Mouse (Mus musculus) kidney, postnatal 0 days (tissue): Measurements from ENCODE around the gene Tmem253. TPM values are rescaled to one million over a fixed set of nuclear protein-coding genes. Genes with fewer than 3 reads are reported as not detected.

Experiments
- ATAC-seq: fragments of 200-750 bp; cut with Nextera tagmentation; replicated peaks from 2 replicates; pipeline ENCODE4 v1.8.0; 2017; ENCODE audit warnings: low read depth, moderate number of reproducible peaks, moderate TSS enrichment, moderate library complexity; ENCODE audit not compliant: low FRiP score
- DNase-seq: peaks from one replicate; pipeline ENCODE4 v3.0.0-alpha.2; 2016; ENCODE audit warnings: low spot score
- H3K27ac ChIP-seq: fragments of 300-500 bp; sonication (generic); 2 replicates; pipeline ENCODE4 v1.5.1; 2014; ENCODE audit warnings: mild to moderate bottlenecking
- H3K27me3 ChIP-seq: fragments of 300-500 bp; sonication (generic); 2 replicates; pipeline ENCODE4 v1.6.1; 2014; ENCODE audit warnings: low read length, mixed read lengths; ENCODE audit not compliant: insufficient read depth
- H3K36me3 ChIP-seq: fragments of 300-500 bp; sonication (generic); 2 replicates; pipeline ENCODE4 v1.6.1; 2014; ENCODE audit warnings: low read length, mixed read lengths; ENCODE audit not compliant: insufficient read depth
- H3K4me1 ChIP-seq: fragments of 300-500 bp; sonication (generic); replicated peaks from 2 replicates; pipeline ENCODE4 v1.6.1; 2014; ENCODE audit warnings: antibody characterized with exemption, low read length, mixed read lengths; ENCODE audit not compliant: insufficient read depth
- H3K4me2 ChIP-seq: fragments of 300-500 bp; sonication (generic); 2 replicates; pipeline ENCODE4 v1.6.1; 2014; ENCODE audit warnings: mild to moderate bottlenecking, low read length, moderate library complexity, mixed read lengths
- H3K4me3 ChIP-seq: fragments of 300-500 bp; sonication (generic); replicated peaks from 2 replicates; pipeline ENCODE4 v1.5.1; 2014; ENCODE audit warnings: low read depth, low read length
- H3K9ac ChIP-seq: fragments of 300-500 bp; sonication (generic); 2 replicates; pipeline ENCODE4 v1.6.1; 2014; ENCODE audit warnings: low read depth, low read length
- H3K9me3 ChIP-seq: fragments of 300-500 bp; sonication (generic); replicated peaks from 2 replicates; pipeline ENCODE4 v1.6.1; 2016; ENCODE audit warnings: low read length, inconsistent platforms, mixed read lengths
- CTCF ChIP-seq: IDR thresholded peaks from 2 replicates; pipeline ENCODE4 v1.5.1; 2016; ENCODE audit warnings: antibody characterized with exemption, low read depth, mild to moderate bottlenecking, moderate library complexity
- WGBS: fragments of 180-500 bp; shearing (Covaris S2); extraction: QIAGEN DNeasy Blood & Tissue Kit; methylation state at CpG from one replicate; pipeline ENCODE4 v1.1.7; 2014; 5-methylcytosine and 5-hydroxymethylcytosine counted together
- polyA plus RNA-seq: library from polyadenylated mRNA; unstranded; fragments of >200 nt; fragmentation: Nextera tagmentation; extraction: Ambion mirVana; gene quantifications from 2 replicates; pipeline ENCODE4 v1.2.1, GENCODE M21; 2015

Tmem253 gene
- polyA plus RNA-seq, 1 experiment from 2014 or later, result 2.3 TPM

DNA sequence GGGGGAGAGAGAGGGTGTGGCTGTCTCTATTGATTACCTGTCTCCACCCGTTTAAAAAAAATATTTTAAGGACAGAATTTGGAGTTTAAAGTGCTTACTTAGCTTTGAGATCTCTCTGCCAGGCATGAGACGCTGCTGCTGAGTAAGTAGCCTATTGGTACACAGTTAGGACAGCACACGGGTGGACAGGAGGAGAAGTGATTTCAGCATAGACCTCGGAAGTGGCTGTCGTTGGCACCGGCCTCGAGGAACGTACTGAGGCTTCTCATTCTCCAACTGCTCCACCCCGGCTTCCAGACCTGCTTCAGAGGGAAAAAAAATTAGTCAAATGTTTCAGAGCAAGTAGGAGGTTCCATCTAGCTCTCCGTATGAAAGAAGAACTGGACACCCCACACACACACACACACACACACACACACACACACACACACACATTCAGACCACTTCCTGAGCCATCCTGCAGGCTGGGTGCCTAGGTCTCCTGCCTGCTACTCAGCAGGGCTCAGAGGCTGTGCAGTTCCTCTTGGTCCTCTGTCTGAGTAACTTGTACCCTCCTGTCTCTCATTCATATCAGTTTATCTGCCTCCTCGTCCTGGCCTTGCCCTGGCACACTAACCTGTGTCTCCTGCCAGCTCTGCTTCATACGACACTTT lies 20.1 kb upstream of the Tmem253 start:
- DNase-seq, result no peak
- WGBS, result 73% methylated on average over 12 of the region's 12 CpGs
- Histone ChIP-seq H3K27me3 (no peaks in the 10 kb centered on the region), H3K4me1 (no peaks in the 10 kb centered on the region), H3K4me2 (no peak overlapping the region), H3K27ac (no peak overlapping the region), H3K4me3 (no peak overlapping the region), H3K9me3 (no peaks in the 10 kb centered on the region), H3K9ac (no peak overlapping the region), H3K36me3 (peaks cover 68% of the 10 kb centered on the region)
- no peak for ATAC-seq
- TF ChIP-seq CTCF, result no peak

DNA sequence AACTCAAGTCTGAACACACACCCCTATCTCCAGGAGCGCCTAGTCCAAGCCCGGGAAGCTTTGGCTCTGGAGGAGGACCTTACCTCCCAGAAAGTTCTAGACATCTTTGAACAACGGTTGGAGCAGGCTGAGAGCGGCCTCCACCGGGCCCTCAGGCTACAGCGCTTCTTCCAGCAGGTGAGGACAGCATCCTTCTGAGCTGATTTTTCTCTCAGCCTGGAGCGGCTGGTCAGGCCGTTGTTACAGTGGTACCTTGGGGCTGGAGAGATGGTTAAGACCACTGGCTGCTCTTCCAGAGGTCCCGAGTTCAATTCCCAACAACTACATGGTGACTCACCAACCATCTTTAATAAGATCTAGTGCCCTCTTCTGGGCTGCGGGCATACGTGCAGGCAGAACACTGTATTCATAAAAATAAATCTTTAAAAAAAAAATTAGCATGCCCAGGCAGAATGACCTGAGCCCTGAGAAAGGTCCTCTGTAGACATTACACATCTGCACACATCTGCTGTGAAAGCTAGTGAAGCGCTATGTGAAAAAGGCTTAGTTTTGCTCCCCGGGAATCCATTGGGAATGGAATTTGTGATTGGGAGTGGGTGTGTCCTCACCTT lies 19.1 kb upstream of the Tmem253 start:
- H3K27me3 ChIP-seq, result no peaks in the 10 kb centered on the region
- peaks cover 65% of the 10 kb centered on the region for H3K36me3 ChIP-seq
- no peak overlapping the region for H3K9ac ChIP-seq
- H3K4me3 ChIP-seq, result no peak overlapping the region
- no peaks in the 10 kb centered on the region for H3K9me3 ChIP-seq
- DNase-seq, result peak; percentile 43
- ATAC-seq, result no peak
- H3K4me1 ChIP-seq, result no peaks in the 10 kb centered on the region
- H3K27ac ChIP-seq, result no peak overlapping the region
- 88% methylated on average over 13 of the region's 13 CpGs for WGBS
- peak; percentile 60 for TF ChIP-seq CTCF
- no peak overlapping the region for H3K4me2 ChIP-seq

DNA sequence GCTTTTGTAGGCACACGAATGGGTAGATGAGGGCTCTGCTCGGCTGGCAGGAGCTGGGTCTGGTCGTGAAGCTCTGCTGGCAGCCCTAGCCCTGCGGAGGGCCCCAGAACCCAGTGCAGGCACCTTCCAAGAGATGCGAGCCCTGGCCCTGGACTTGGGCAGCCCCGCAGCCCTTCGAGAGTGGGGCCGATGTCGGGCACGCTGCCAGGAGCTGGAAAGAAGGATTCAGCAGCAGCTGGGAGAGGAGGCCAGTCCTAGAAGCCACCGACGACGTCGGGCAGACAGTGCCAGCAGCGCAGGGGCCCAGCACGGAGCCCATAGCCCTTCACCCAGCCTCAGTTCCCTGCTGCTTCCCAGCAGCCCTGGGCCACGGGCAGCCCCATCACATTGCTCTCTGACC lies 18.6 kb upstream of the Tmem253 start:
- DNase-seq (no peak), ATAC-seq (no peak)
- no peaks in the 10 kb centered on the region for H3K27me3 ChIP-seq
- peaks cover 62% of the 10 kb centered on the region for H3K36me3 ChIP-seq
- 75% methylated on average over 17 of the region's 17 CpGs for WGBS
- no peak overlapping the region for H3K27ac ChIP-seq
- no peaks in the 10 kb centered on the region for H3K9me3 ChIP-seq
- TF ChIP-seq CTCF, result no peak
- no peak overlapping the region for H3K4me2 ChIP-seq
- H3K9ac ChIP-seq, result no peak overlapping the region
- no peaks in the 10 kb centered on the region for H3K4me1 ChIP-seq
- H3K4me3 ChIP-seq, result no peak overlapping the region

DNA sequence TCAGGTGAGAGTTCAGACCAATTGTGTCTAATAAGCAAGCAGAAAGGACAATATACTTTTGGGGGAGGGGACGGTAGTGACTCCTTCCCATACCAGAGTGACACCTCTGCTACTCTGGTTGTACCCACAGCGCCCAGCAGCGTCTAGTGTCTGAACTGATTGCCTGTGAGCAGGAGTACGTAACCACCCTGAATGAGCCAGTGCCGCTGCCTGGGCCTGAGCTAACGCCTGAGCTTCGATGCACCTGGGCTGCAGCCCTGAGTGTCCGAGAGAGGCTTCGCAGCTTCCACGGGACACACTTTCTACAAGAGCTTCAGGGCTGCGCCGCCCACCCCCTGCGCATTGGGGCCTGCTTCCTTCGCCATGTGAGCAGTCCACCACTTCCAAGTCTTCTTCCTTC lies 18.0 kb upstream of the Tmem253 start:
- Histone ChIP-seq H3K9me3 (no peaks in the 10 kb centered on the region), H3K4me2 (no peak overlapping the region), H3K27me3 (no peaks in the 10 kb centered on the region), H3K36me3 (peaks cover 66% of the 10 kb centered on the region), H3K4me1 (no peaks in the 10 kb centered on the region), H3K9ac (no peak overlapping the region), H3K27ac (no peak overlapping the region), H3K4me3 (no peak overlapping the region)
- DNase-seq (no peak), ATAC-seq (0 out of 2 replicates have a peak, but pooled peaks have one; percentile 9)
- TF ChIP-seq CTCF, result no peak
- WGBS, result 93% methylated on average over 14 of the region's 14 CpGs

DNA sequence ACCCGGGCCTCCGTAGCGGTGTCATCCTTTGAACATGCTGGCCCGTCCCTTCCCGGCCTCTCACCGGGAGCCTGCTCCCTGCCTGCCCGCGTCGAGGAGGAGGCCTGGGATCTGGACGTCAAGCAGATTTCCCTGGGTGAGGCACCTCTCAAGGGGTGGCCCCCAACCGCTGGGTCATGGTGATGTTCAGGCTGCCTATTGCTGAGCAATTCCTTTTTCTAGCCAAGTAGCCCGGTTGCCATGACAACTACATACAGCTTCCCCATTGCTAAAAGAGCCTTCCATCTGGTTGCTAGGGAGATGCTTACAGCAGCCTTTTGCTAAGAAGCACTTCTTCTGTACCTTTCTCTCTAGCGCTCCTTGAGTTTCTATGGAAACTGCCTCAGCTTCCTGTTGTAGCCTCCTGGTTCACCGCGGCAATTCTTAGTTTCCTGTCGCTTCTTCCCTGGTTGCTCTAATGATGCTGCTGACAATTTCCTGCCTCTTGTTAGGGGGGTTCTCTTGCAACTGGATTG lies 11.4 kb upstream of the Tmem253 start:
- Histone ChIP-seq H3K4me2 (no peak overlapping the region), H3K27me3 (no peaks in the 10 kb centered on the region), H3K4me1 (peaks cover 1% of the 10 kb centered on the region; the same call in 1 of the 2 replicates), H3K27ac (no peak overlapping the region), H3K9me3 (no peaks in the 10 kb centered on the region), H3K9ac (no peak overlapping the region), H3K36me3 (peaks cover 52% of the 10 kb centered on the region), H3K4me3 (no peak overlapping the region)
- WGBS, result 49% methylated on average over 16 of the region's 16 CpGs
- ATAC-seq, result no peak
- peak; percentile 31 for DNase-seq
- TF ChIP-seq CTCF, result no peak

DNA sequence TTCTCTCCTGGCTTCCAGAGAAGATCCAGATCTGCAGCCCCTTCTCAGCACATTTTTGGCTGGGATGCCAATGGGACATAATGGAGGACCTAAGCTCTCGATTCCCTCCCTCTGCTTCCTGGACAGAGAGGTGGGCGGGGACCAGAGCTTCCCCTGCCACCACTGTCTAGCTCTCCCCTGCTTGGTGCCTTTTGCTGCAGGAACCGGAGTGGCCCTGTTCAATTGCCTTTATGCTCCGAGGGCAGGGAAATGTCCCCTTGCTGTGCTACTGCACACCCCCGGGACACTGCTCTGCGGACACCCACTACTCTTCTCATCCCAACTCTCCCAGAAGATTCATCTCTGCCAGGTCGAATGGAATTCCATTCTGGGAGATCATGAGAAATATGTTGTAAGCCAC lies 10.3 kb upstream of the Tmem253 start:
- no peak overlapping the region for H3K4me3 ChIP-seq
- TF ChIP-seq CTCF, result no peak
- 78% methylated on average over 7 of the region's 7 CpGs for WGBS
- H3K27me3 ChIP-seq, result no peaks in the 10 kb centered on the region
- no peak overlapping the region for H3K9ac ChIP-seq
- H3K4me2 ChIP-seq, result no peak overlapping the region
- H3K9me3 ChIP-seq, result no peaks in the 10 kb centered on the region
- DNase-seq (no peak), ATAC-seq (no peak)
- H3K27ac ChIP-seq, result no peak overlapping the region
- H3K4me1 ChIP-seq, result peaks cover 7% of the 10 kb centered on the region; the same call in 1 of the 2 replicates
- H3K36me3 ChIP-seq, result peaks cover 44% of the 10 kb centered on the region
